In genomic region chr7:44359908-44360672, GRCm38 (mm10) we compare ENCODE assay signal across 8 mouse cellular contexts. TPM values are rescaled to one million over a fixed set of nuclear protein-coding genes. Genes with fewer than 3 reads are reported as not detected.
DNase-seq lines count a peak whose midpoint lies in the region; ATAC-seq and TF ChIP-seq lines count a peak whose summit lies in the region.

No protein-coding gene starts in this region.

- peak; percentile 77 for ATAC-seq in embryonic facial prominence, embryonic 15.5 days (ENCODE audit: insufficient number of reproducible peaks, low FRiP score, low TSS enrichment, low read depth)
- ATAC-seq in heart, embryonic 11.5 days (replicated peaks; ENCODE audit: insufficient number of reproducible peaks, low FRiP score, low TSS enrichment): peak; percentile 62
- peak; percentile 72 for ATAC-seq in kidney, embryonic 16.5 days (ENCODE audit: low FRiP score, low TSS enrichment)

- H3K4me1 ChIP-seq in bone marrow macrophage, adult 2 months (ENCODE audit: control insufficient read depth, insufficient read depth, low read length): peaks cover 23% of the 10 kb centered on the region
- peaks cover 34% of the 10 kb centered on the region for H3K4me1 ChIP-seq in embryonic facial prominence, embryonic 15.5 days
- H3K4me1 ChIP-seq in heart, embryonic 11.5 days (ENCODE audit: control insufficient read depth, insufficient read depth, low read length): peaks cover 17% of the 10 kb centered on the region
- peaks cover 37% of the 10 kb centered on the region for H3K4me1 ChIP-seq in kidney, embryonic 16.5 days (ENCODE audit: insufficient read depth, low read length)

- no peaks in the 10 kb centered on the region for H3K9me3 ChIP-seq in embryonic facial prominence, embryonic 15.5 days (replicated peaks)
- H3K9me3 ChIP-seq in heart, embryonic 11.5 days (replicated peaks; ENCODE audit: control insufficient read depth, low read length): no peaks in the 10 kb centered on the region
- no peaks in the 10 kb centered on the region; the same call in 1 of the 2 replicates for H3K9me3 ChIP-seq in kidney, embryonic 16.5 days (ENCODE audit: low read length)

- H3K36me3 ChIP-seq in embryonic facial prominence, embryonic 15.5 days: no peaks in the 10 kb centered on the region
- H3K36me3 ChIP-seq in heart, embryonic 11.5 days (ENCODE audit: control insufficient read depth, insufficient read depth, low read length): no peaks in the 10 kb centered on the region
- no peaks in the 10 kb centered on the region for H3K36me3 ChIP-seq in kidney, embryonic 16.5 days (ENCODE audit: insufficient read depth, low read length)

- H3K27me3 ChIP-seq in embryonic facial prominence, embryonic 15.5 days: peaks cover 76% of the 10 kb centered on the region
- peaks cover 53% of the 10 kb centered on the region for H3K27me3 ChIP-seq in heart, embryonic 11.5 days (ENCODE audit: control insufficient read depth, insufficient read depth, low read length)
- H3K27me3 ChIP-seq in kidney, embryonic 16.5 days (ENCODE audit: insufficient read depth, low read length): peaks cover 63% of the 10 kb centered on the region

- H3K27ac ChIP-seq in bone marrow macrophage, adult 2 months (ENCODE audit: insufficient read depth, low read depth, low read length): peak overlapping the region; percentile 37; the same call in 1 of the 2 replicates
- H3K27ac ChIP-seq in embryonic facial prominence, embryonic 15.5 days (replicated peaks): 0 out of 2 replicates have a peak overlapping the region, but pooled peaks have one; percentile 34
- peak overlapping the region; percentile 62; the same call in 1 of the 2 replicates for H3K27ac ChIP-seq in heart, embryonic 11.5 days (ENCODE audit: low read depth, low read length)
- peak overlapping the region; percentile 46; the same call in 1 of the 2 replicates for H3K27ac ChIP-seq in kidney, embryonic 16.5 days (ENCODE audit: low read length)

- H3K4me2 ChIP-seq in embryonic facial prominence, embryonic 15.5 days (replicated peaks): peak overlapping the region; percentile 92
- H3K4me2 ChIP-seq in heart, embryonic 11.5 days: peak overlapping the region; percentile 94
- peak overlapping the region; percentile 83 for H3K4me2 ChIP-seq in kidney, embryonic 16.5 days (replicated peaks; ENCODE audit: low read depth, low read length)

- no peak for TF ChIP-seq POLR2A in bone marrow macrophage, adult 2 months (IDR thresholded peaks at IDR 0.05; ENCODE audit: borderline replicate concordance, low read depth, low read length)

- H3K4me3 ChIP-seq in bone marrow macrophage, adult 2 months (ENCODE audit: insufficient read depth, low read length): peak overlapping the region; percentile 75
- peak overlapping the region; percentile 55 for H3K4me3 ChIP-seq in embryonic facial prominence, embryonic 15.5 days (replicated peaks)
- peak overlapping the region; percentile 59 for H3K4me3 ChIP-seq in heart, embryonic 11.5 days (ENCODE audit: low read depth, low read length)
- peak overlapping the region; percentile 59 for H3K4me3 ChIP-seq in kidney, embryonic 16.5 days (ENCODE audit: low read length)

- DNase-seq in 416B (ENCODE audit: low read depth) (peak; percentile 95), liver (peak; percentile 88)
- peak; percentile 56 to 87 for DNase-seq in monocyte, adult 2 months (ENCODE audit: low read depth in 1 of 2, low spot score in 2 of 2)
- peak; percentile 89 for DNase-seq in spleen, postnatal 36 days (ENCODE audit: low spot score in 2 of 2)

- H3K9ac ChIP-seq in embryonic facial prominence, embryonic 15.5 days: peak overlapping the region; percentile 13; the same call in 1 of the 2 replicates
- peak overlapping the region; percentile 64 for H3K9ac ChIP-seq in heart, embryonic 11.5 days (ENCODE audit: low read depth, low read length)
- peak overlapping the region; percentile 67 for H3K9ac ChIP-seq in kidney, embryonic 16.5 days (replicated peaks; ENCODE audit: low read length)

- TF ChIP-seq CTCF in bone marrow macrophage, adult 2 months (IDR thresholded peaks at IDR 0.05; ENCODE audit: low read depth, low read length): no peak

- under 1% methylated on average over 54 of the region's 54 CpGs for WGBS in embryonic facial prominence, embryonic 15.5 days
- WGBS in heart, embryonic 11.5 days (ENCODE audit: insufficient replicate concordance): under 1% methylated on average over 54 of the region's 54 CpGs
- under 1% methylated on average over 54 of the region's 54 CpGs for WGBS in kidney, embryonic 16.5 days

RNA-seq across cellular contexts. Expression of gene Syt3, which starts 23.8 kb away (rescaled TPM):
- 0.62 and 0.89 TPM in 2 replicates for polyA plus RNA-seq in bone marrow macrophage, adult 2 months (2012; ENCODE audit: insufficient read depth, insufficient read length, missing spikeins)
- polyA plus RNA-seq in embryonic facial prominence, embryonic 15.5 days (2015; fragmentation: Nextera tagmentation; extraction: Ambion mirVana): 2.7 and 3.4 TPM in 2 replicates
- 0.32 and 0.59 TPM in 2 replicates for polyA plus RNA-seq in heart, embryonic 11.5 days (2014; fragmentation: Nextera tagmentation; extraction: Ambion mirVana)
- 2.7 and 3.4 TPM in 2 replicates for polyA plus RNA-seq in kidney, embryonic 16.5 days (2015; fragmentation: Nextera tagmentation; extraction: Ambion mirVana)

RNA-seq across cellular contexts. Expression of gene 1700008O03Rik, which starts 25.5 kb away (rescaled TPM):
- polyA plus RNA-seq in bone marrow macrophage, adult 2 months (2012; ENCODE audit: insufficient read depth, insufficient read length, missing spikeins): 1.2 TPM in 1 of 2 replicates, not detected in the other
- 1.4 and 1.5 TPM in 2 replicates for polyA plus RNA-seq in embryonic facial prominence, embryonic 15.5 days (2015; fragmentation: Nextera tagmentation; extraction: Ambion mirVana)
- 0.65 and 1.0 TPM in 2 replicates for polyA plus RNA-seq in heart, embryonic 11.5 days (2014; fragmentation: Nextera tagmentation; extraction: Ambion mirVana)
- polyA plus RNA-seq in kidney, embryonic 16.5 days (2015; fragmentation: Nextera tagmentation; extraction: Ambion mirVana): 0.64 and 1.1 TPM in 2 replicates

RNA-seq across cellular contexts. Expression of gene Shank1, which starts 50.0 kb away (rescaled TPM):
- not detected in 2 replicates for polyA plus RNA-seq in bone marrow macrophage, adult 2 months (2012; ENCODE audit: insufficient read depth, insufficient read length, missing spikeins)
- 3.7 and 6.1 TPM in 2 replicates for polyA plus RNA-seq in embryonic facial prominence, embryonic 15.5 days (2015; fragmentation: Nextera tagmentation; extraction: Ambion mirVana)
- 1.1 and 1.3 TPM in 2 replicates for polyA plus RNA-seq in heart, embryonic 11.5 days (2014; fragmentation: Nextera tagmentation; extraction: Ambion mirVana)
- 1.5 and 1.7 TPM in 2 replicates for polyA plus RNA-seq in kidney, embryonic 16.5 days (2015; fragmentation: Nextera tagmentation; extraction: Ambion mirVana)

RNA-seq across cellular contexts. Expression of gene Clec11a, which starts 53.4 kb away (rescaled TPM):
- 0.19 TPM in 1 of 2 replicates, not detected in the other for polyA plus RNA-seq in bone marrow macrophage, adult 2 months (2012; ENCODE audit: insufficient read depth, insufficient read length, missing spikeins)
- polyA plus RNA-seq in embryonic facial prominence, embryonic 15.5 days (2015; fragmentation: Nextera tagmentation; extraction: Ambion mirVana): 26.1 and 28.1 TPM in 2 replicates
- polyA plus RNA-seq in heart, embryonic 11.5 days (2014; fragmentation: Nextera tagmentation; extraction: Ambion mirVana): 0.65 and 0.84 TPM in 2 replicates
- 3.6 and 5.8 TPM in 2 replicates for polyA plus RNA-seq in kidney, embryonic 16.5 days (2015; fragmentation: Nextera tagmentation; extraction: Ambion mirVana)

Comparison
In these comparisons a context has a peak if more than half of its experiments do, and no peak if none do; other contexts are left out.
1. Peak in every context shown above with its lines: DNase-seq, ATAC-seq, H3K4me3 ChIP-seq and H3K27ac ChIP-seq.
2. H3K9ac ChIP-seq: peak in every context shown above with its lines; median percentile 67 in kidney, embryonic 16.5 days; 64 in heart, embryonic 11.5 days; 13 in embryonic facial prominence, embryonic 15.5 days.